Mouse (Mus musculus) left cerebral cortex, adult 11 months (tissue): ENCODE measurements around the gene Chrm4.

Experiments
- DNase-seq: peaks from one replicate; pipeline ENCODE4 v3.0.0; 2022; ENCODE audit warnings: low spot score

The Chrm4 gene

GRCm38 (mm10) chr2:91944170-91944950 is 17.3 kb downstream of the Chrm4 start:
- DNase-seq: peak; percentile 68

- no peak for DNase-seq
Measured at GRCm38 (mm10) chr2:91945483-91945882, 18.4 kb downstream of the Chrm4 start, which contains the start of gene Gm9821. Gene Gm9821 (plus strand): TSS chr2:91945703.

DNA sequence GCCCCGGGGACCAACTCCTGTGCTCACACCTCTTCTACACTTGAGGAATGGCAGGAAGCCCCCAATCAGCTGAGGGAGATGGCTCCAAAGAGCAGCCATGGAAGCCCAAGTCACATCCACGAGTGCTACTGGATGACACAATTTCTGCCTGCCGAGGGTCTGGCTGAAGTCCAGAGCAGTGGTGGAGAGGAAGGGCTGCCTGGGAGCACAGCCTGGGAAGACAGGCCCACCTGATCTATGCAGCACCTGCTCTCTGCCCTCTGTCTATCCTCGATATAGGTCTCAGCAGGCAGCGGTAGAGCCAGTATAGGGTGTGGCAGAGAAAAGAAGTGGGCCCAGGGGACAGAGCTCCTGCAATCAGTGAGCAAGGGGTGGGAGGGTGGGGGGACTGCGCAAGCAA is 19.8 kb downstream of the Chrm4 start:
- DNase-seq: no peak

DNA sequence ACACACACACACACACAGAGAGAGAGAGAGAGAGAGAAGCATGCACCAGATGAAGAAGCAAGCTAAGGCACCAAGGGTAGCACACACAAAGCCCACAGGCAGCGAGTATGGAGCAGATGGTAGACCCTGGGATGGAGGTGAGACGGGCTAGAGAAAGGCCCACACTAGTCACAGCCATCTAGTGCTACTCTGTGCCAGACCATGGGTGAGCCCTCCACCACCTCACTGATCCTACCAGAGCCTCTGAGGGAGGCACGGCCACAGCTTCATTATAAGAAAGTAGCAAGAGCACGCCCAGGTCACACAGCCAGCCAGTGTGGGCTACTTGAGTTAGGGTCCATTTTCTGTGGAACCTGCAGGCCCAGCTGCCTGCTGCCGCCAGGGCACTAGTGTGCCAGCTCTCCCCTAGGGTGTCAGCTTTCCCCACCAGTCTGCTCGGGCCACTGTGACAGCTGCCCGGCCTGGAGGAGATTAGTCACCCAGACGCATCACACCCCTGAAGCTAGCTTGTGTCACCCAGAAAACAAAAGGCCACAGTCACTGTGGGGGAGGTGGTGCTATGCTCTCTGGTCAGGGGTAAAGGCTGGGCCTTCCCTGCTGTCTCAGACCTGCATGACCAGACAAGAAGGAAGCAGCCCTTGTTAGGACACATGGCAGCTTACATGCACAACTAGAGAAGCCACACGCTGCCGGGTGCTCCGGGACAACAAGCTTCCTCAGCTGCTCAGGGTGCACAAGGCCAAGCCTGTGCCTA is 20.5 kb downstream of the Chrm4 start:
- DNase-seq: no peak

GRCm38 (mm10) chr2:91948151-91948509 is 21.1 kb downstream of the Chrm4 start:
- no peak for DNase-seq

- DNase-seq: no peak
Measured at GRCm38 (mm10) chr2:91948792-91949241, 21.8 kb downstream of the Chrm4 start.

DNA sequence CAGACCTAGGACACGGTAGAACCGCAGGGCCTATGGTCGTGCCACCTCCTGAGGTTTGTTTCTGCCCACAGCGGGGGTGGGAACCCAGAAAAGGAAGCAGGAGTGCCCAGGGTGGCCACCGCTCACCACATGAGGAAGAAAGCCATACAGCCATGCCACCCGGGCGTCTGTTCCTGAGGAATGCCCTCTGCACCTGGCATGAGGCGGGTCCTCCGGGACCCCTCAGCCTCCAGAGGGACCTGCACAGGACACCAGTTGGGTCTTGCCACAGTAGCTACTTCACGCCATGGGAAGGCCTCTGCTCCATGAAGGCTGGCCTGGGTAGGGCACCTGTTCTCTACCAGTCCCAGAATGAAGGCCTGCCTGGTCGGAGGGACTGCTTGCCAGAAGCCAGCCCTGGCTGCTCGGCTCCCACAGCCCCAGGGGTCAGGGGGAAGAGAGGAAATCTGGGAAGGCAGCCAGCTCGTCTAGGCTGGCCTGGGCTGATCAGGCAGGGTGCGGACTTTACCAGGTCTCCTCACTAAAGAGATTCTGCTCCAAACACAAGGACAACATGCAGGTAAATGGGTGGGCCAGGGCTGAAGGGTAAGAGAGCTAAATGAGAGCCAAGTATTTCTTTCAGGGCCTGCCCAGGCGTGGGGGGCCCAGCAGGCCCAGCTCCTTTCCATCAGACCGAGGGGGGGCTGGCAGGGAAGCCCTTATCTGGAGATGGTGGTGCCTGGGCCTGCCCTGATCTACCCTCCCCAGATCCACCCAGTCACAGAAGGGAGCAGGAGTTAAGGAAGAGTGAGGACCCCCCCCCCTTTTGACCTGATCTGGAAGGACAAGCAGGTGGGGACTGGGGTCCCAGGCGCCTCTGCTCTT is 22.6 kb downstream of the Chrm4 start:
- no peak for DNase-seq

- no peak for DNase-seq
Measured at GRCm38 (mm10) chr2:91950275-91951085, 23.4 kb downstream of the Chrm4 start.

DNA sequence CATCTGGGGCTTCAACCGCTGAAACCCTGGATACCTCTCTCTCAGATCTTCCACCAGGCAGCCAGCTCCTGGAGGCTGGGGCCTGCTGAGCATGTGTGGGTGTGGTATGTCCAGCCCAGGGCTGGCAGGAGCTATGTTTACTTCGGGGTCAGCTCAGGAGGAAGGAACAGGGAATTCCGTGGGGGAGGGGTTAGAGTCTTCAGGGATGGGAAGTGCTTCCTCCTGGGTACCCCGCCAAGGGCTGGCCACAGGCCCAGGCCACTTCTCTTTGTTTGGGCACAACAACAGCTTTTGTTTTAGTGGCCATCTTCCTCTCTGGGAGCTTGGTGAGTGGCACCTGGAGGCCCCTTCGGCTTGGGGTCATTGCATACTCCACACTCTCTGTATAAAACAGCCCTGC is 26.8 kb downstream of the Chrm4 start:
- no peak for DNase-seq

DNA sequence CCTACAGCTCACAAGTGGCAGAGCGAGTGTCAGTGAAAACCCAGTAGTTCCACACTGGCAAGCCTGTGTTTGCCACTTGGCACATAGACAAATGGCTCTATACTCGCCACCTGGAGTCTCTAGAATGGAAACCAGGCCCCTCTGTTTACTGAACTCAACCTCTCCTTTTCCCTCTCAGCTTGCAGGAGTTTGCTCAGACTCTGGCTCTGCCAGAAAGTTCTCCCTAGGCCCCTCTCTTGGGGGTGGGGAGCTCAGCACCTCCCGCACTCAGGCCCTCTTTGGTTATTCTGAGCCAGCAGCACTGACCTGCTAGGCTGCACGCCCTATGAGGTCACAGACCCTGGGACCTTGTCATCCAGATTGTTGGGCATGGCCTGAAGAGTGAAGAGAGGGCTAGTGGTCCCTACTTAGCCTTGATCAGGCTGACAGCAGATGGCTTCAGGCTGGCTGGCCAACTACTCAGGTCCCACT is 28.1 kb downstream of the Chrm4 start:
- DNase-seq: no peak

DNA sequence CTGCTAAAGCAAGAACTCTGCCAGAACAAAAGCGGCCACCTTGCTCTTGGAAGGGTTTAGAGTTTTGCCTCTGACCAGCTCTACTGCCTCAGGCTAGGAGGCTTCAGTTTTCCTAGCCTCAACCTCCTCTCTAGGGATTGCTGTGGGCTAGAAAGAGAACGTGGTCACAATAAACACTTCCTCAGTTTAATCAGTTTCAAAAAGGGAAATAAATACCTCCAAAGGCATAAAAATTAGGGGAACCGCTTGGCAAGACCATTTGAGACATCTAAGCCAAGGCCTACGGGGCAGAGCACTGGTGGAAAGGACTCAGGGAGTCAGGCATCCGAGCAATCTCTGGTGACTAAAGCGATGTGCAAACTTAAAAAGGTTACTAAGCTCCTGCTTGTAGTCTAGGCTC is 28.8 kb downstream of the Chrm4 start:
- DNase-seq: no peak

GRCm38 (mm10) chr2:91957096-91957495 is 30.0 kb downstream of the Chrm4 start:
- DNase-seq: peak; percentile 89

GRCm38 (mm10) chr2:91958049-91958448 is 31.0 kb downstream of the Chrm4 start:
- DNase-seq: no peak

DNA sequence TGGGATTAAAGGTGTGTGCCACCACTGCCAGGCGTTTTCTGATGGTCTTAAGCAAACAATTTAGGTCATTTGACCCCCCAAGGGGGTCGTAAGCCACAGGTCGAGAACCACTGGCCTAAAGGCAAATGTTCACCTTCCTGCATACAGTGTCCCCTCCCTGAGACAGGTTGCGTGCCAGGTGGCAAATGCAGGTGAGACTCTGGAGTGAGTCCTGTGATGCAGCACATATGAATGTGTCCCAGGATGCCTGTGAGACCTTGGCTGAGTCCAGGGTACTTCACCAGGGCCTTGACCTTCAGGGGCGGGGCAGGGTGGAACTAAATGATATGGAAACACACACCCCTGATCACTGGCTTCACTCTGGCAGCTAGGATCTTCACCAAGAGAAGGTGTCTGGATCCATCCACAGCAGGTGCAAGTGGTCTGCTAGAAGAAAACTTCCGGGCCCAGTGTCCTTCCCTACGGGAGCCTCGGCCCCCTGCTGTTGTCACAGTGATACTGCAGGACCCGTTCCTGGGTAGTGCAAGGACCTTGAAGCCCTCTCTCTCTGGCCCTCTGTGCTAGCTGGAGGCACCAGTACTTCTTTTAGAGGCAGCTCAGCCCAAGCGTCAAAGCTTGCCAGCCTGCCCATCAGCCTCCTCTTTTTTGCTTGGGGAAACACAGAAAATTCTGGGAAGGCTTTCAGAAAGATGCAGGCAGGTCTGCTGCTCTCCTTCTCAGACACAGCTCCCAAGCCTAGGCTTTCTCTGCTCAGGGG is 31.8 kb downstream of the Chrm4 start:
- DNase-seq: no peak

DNA sequence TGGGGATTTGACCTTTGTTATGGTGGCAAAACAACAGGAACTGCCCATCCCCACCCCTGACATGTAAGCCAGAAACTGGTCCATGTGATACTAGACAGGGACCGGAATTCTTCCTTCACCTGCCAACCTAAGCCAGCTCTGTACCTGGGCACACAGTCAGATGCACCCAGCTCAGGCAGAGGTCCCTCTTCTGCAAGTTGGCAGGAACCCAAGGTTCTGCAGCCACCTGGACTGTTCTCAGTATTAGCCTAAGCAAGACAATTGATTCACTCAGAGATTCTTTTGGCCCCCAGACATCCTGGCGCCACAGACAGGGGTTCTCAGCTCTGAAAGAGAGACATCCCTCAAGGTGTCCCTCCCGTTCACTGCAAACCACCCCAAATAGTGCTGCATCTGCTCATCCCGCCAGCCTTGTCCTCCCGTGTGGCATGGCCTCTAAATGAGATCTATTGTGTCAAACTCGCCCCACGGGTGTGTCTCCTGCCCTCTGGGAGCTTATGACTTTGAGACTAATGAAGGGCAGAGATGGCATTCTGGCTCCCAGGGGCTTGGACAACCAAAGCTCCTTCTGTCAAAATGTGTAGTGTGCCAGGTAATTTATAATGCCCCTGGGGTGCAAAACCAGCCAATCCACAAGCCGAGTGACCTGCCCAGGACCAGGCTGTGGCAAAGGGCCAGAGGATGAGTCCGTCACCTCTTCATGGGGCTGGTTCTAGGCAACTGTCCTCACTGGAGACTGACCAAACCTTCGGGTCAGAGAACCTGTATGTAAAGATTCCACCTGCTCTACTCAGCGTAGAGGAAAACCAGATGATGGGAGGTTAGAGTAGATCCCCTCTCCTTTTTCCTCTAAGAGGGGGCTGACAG is 32.7 kb downstream of the Chrm4 start:
- no peak for DNase-seq

- DNase-seq: no peak
Measured at GRCm38 (mm10) chr2:91960459-91960858, 33.4 kb downstream of the Chrm4 start.

DNA sequence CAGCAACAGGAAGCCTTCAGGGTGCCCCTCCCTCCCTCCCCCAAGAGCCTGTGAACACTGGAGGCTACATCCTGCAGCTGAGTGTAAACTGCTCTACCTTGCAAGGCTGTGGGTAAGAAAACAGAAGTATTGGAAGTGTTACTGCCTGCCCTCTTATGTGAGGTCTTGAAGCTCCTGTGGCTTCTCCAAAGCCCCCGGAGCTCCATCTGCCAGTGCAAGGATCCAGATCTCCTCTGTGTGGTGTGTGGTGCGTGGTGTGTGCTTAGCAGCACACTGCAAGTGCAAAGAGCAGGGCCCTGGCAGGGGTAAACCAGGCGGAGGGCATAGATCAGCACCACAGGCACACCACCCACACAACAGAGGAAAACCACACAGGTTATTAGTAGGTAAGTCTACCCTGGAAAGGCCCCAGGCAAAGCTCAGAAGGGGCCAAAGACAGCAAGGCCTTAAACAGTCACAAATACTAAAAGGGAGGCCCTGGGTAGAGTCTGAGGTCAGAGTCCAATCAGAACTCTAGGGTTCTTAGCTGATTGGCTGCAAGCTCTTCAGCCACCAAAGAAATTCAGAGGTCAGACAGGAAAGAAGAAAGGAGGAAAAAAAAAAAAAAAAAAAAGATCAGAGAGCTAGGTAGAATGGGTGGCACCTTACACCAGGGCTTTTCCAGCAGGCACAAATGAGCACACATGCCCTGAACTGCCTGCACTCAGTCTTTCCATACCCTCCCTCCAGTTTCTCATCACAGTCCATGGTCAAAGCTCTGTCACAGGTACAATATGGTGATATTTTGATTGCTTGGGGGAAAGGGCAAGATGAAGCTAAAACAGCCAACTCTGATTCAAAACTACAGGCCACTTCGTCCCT is 35.1 kb downstream of the Chrm4 start:
- DNase-seq: no peak

DNA sequence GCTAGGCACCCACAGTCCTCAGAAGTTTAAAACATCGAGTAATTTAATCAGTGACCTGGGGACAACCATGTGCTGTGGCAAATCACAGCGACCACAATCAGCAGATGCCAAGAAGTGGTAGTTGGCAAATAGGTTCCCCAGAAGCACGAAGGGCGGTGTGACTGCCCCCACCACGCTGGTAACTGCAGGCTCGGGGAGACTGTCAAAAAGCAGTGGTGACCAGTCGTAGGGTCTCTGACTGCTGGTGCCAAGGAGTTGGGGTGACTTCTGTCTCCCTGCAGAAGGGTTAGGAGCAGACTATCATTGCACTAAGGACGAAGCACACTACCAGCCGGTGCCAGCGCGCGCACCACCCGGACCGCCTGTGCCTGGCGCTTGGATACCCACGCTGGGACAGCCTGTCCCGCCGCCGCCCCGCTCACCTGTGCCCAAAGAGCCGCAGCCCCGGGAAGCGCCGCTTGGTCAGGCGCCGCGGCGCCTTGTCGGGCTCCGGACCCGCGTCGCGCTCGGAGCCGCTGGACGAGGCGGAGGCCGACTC is 35.9 kb downstream of the Chrm4 start:
- DNase-seq: no peak
